Mouse (Mus musculus) mouse embryonic stem cell (cell line): ENCODE measurements around the gene Rnf20.

Experiments
- in situ Hi-C, 2 experiments: fragments of 300-500 bp; cut with MboI; formaldehyde crosslinking; loops; 1 replicate in 1 of 2; 3 replicates in 1 of 2; pipeline ENCODE4 v1.14.3; 2019 to 2020; ENCODE audit warnings: low sequenced_read_pairs in 2 of 2, low pct_unique_long_range_greater_than_20kb in 1 of 2, mixed read lengths in 1 of 2; ENCODE audit not compliant: unreplicated experiment in 1 of 2

Rnf20 gene

GRCm38 (mm10) chr4:49631319-49632138 is at the start of gene Rnf20:
TSS of gene Rnf20 (plus strand) at chr4:49632006.
- in situ Hi-C loops = loop anchor here (25.0 kb wide), 1 partner anchor 1169 kb away; the partner anchor contains the start of gene Tex10 (in 2 of the 2)

- in situ Hi-C loops = no loop called here
These were observed 47.6 kb upstream of the Rnf20 start for GRCm38 (mm10) chr4:49583965-49584831.

- in situ Hi-C loops = no loop called here
These were observed 46.2 kb upstream of the Rnf20 start for GRCm38 (mm10) chr4:49585524-49586101.

GRCm38 (mm10) chr4:49586811-49587210 is 45.0 kb upstream of the Rnf20 start:
- in situ Hi-C loops = no loop called here

- in situ Hi-C loops = no loop called here
These were observed 41.7 kb upstream of the Rnf20 start for GRCm38 (mm10) chr4:49590152-49590551.

GRCm38 (mm10) chr4:49596846-49597182 is 35.0 kb upstream of the Rnf20 start:
- in situ Hi-C loops = no loop called here

GRCm38 (mm10) chr4:49597183-49598100 is 34.4 kb upstream of the Rnf20 start, which contains the start of gene Tmem246:
TSS of gene Tmem246 (minus strand) at chr4:49597876.
- in situ Hi-C loops = no loop called here

- in situ Hi-C loops = loop anchor here in 1 of 2 experiments (25.0 kb wide), 1 partner anchor 816 kb away; no protein-coding TSS in a partner anchor
These were observed 28.6 kb upstream of the Rnf20 start for GRCm38 (mm10) chr4:49603161-49603560.

GRCm38 (mm10) chr4:49604016-49604546 is 27.7 kb upstream of the Rnf20 start:
- in situ Hi-C loops = loop anchor here in 1 of 2 experiments (25.0 kb wide), 1 partner anchor 817 kb away; no protein-coding TSS in a partner anchor

GRCm38 (mm10) chr4:49604616-49605015 is 27.2 kb upstream of the Rnf20 start:
- in situ Hi-C loops = loop anchor here in 1 of 2 experiments (25.0 kb wide), 1 partner anchor 817 kb away; no protein-coding TSS in a partner anchor

- in situ Hi-C loops = loop anchor here in 1 of 2 experiments (25.0 kb wide), 1 partner anchor 818 kb away; no protein-coding TSS in a partner anchor
These were observed 26.3 kb upstream of the Rnf20 start for GRCm38 (mm10) chr4:49605459-49605858.

- in situ Hi-C loops = loop anchor here in 1 of 2 experiments (25.0 kb wide), 1 partner anchor 830 kb away; no protein-coding TSS in a partner anchor
These were observed 14.9 kb upstream of the Rnf20 start for GRCm38 (mm10) chr4:49616924-49617323.

- in situ Hi-C loops = loop anchor here in 1 of 2 experiments (10.0 to 25.0 kb wide), 2 partner anchors 45 to 833 kb away; no protein-coding TSS in a partner anchor
These were observed 11.9 kb upstream of the Rnf20 start for GRCm38 (mm10) chr4:49619861-49620260.

- in situ Hi-C loops = loop anchor here in 1 of 2 experiments (10.0 to 25.0 kb wide), 2 partner anchors 47 to 835 kb away; no protein-coding TSS in a partner anchor
These were observed 9.5 kb upstream of the Rnf20 start for GRCm38 (mm10) chr4:49622272-49622671.

GRCm38 (mm10) chr4:49623916-49624315 is 7.9 kb upstream of the Rnf20 start:
- in situ Hi-C loops = loop anchor here in 1 of 2 experiments (10.0 to 25.0 kb wide), 2 partner anchors 49 to 837 kb away; no protein-coding TSS in a partner anchor

- in situ Hi-C loops = loop anchor here (10.0 to 25.0 kb wide), 3 partner anchors 50 to 1163 kb away; partner anchors contain the start of gene Tex10 (in 2 of the 2)
These were observed 6.8 kb upstream of the Rnf20 start for GRCm38 (mm10) chr4:49624969-49625368.

GRCm38 (mm10) chr4:49626973-49627372 is 4.8 kb upstream of the Rnf20 start:
- in situ Hi-C loops = loop anchor here (10.0 to 25.0 kb wide), 2 partner anchors 52 to 1165 kb away; partner anchors contain the start of gene Tex10 (in 2 of the 2)
